Mouse (Mus musculus): ENCODE measurements around the gene Crybg2. TPM values are rescaled to one million over a fixed set of nuclear protein-coding genes. Genes with fewer than 3 reads are reported as not detected.

Gene Crybg2
- total and polyA plus RNA-seq, 2 experiments from 2014 or later = 0.08 TPM; not detected in 1

DNA sequence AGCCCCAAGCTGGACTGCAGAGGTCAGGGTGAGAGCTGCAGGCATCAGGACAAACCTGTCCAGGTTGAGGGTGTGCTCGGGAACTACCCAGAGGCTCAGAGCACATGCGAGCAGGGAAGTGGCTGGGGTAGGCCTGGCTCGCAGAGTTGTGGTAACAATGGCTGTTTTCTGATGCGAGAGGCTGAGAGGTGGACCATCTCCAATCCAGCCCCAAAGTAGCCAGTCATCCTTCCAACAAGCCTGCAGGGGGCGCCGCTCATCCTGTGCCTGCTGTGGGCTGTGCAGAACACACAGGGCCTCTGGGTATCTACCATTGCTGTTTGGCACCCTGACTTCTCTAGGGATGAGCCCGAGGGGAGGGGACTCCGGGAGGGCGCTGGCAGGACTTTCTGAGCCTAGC lies 59.0 kb downstream of the Crybg2 start:
- no peak for DNase-seq (ENCODE audit: low spot score)
- Histone ChIP-seq H3K9ac (replicated peaks; ENCODE audit: low read depth, low read length) (no peak overlapping the region), H3K4me3 (ENCODE audit: low read depth, low read length) (no peak overlapping the region), H3K36me3 (replicated peaks; ENCODE audit: control insufficient read depth, insufficient read depth, low read length) (no peaks in the 10 kb centered on the region), H3K27ac (ENCODE audit: low read depth) (no peak overlapping the region; the same call in 1 of the 2 replicates), H3K9me3 (replicated peaks; ENCODE audit: control insufficient read depth, low read length) (no peaks in the 10 kb centered on the region), H3K4me2 (ENCODE audit: low read depth, low read length) (no peak overlapping the region), H3K4me1 (ENCODE audit: control insufficient read depth, insufficient read depth) (0 out of 2 replicates have a peak, but pooled peaks cover 2% of the 10 kb centered on the region), H3K27me3 (ENCODE audit: control insufficient read depth, insufficient read depth, low read length) (no peaks in the 10 kb centered on the region)
- TF ChIP-seq EP300 (IDR thresholded peaks at IDR 0.05; ENCODE audit: low read depth) = no peak
- peak; percentile 36 for TF ChIP-seq CTCF (IDR thresholded peaks at IDR 0.05; ENCODE audit: low read depth)
- ATAC-seq (ENCODE audit: insufficient read depth, low read depth) = no peak
- 59% methylated on average over 9 of the region's 9 CpGs for WGBS

DNA sequence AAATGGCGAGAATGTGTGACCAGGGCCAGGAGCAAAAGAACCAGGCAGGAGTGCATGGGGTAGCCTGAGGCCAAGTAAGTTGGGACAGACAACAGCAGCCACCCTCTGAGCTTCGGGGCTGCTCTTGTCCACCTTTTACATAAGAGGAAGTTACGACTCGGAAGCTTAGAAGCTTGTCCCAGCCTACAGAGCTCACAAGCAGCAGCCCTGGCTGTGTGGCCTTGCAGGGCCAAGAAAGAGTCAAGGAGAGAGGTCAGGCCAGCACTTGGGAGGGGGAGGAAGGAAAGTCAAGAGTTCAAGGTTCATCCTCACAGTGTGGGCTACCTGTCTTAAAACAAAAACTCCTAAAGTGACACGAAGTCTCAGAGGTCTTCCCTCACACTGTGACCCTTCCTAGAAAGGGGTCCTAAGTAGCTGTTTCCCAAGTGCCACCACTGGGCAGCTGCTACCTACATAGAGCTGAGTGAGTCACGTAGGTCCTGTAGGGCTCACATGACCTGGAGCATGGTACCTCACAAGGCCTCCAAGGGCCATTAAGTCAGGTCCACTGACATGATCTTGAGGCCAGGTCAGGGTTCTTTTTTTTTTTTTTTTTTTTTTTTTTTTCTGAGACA lies 59.7 kb downstream of the Crybg2 start:
- Histone ChIP-seq H3K9ac (replicated peaks; ENCODE audit: low read depth, low read length) (no peak overlapping the region), H3K9me3 (replicated peaks; ENCODE audit: control insufficient read depth, low read length) (no peaks in the 10 kb centered on the region), H3K27me3 (ENCODE audit: control insufficient read depth, insufficient read depth, low read length) (no peaks in the 10 kb centered on the region), H3K4me3 (ENCODE audit: low read depth, low read length) (no peak overlapping the region), H3K36me3 (replicated peaks; ENCODE audit: control insufficient read depth, insufficient read depth, low read length) (no peaks in the 10 kb centered on the region), H3K27ac (ENCODE audit: low read depth) (no peak overlapping the region), H3K4me1 (ENCODE audit: control insufficient read depth, insufficient read depth) (0 out of 2 replicates have a peak, but pooled peaks cover 2% of the 10 kb centered on the region), H3K4me2 (ENCODE audit: low read depth, low read length) (no peak overlapping the region)
- ATAC-seq (ENCODE audit: insufficient read depth, low read depth) = no peak
- 79% methylated on average over 6 of the region's 6 CpGs for WGBS
- no peak for DNase-seq (ENCODE audit: low spot score)
- TF ChIP-seq EP300 (IDR thresholded peaks at IDR 0.05; ENCODE audit: low read depth) (no peak), CTCF (IDR thresholded peaks at IDR 0.05; ENCODE audit: low read depth) (no peak)

DNA sequence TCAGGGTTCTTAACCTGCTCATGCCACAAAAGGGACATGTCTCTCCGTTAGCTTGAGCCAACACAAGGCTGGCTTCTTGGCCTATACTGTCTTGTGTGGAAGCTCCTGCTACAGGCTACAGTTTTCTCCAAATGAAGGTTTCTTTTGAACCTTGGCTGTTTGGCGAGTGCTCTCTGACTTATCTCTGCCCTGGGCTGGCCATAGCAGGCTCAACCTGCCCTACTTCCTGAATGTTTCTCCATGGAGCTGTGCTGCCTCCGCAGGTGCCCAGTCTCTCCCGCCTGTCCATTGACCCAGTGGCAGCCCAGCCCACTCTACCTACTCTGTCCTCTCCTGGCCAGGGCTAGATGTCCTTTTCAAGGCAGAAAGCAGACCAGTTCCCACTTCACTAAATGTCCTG lies 60.3 kb downstream of the Crybg2 start:
- Histone ChIP-seq H3K4me3 (ENCODE audit: low read depth, low read length) (no peak overlapping the region), H3K36me3 (replicated peaks; ENCODE audit: control insufficient read depth, insufficient read depth, low read length) (no peaks in the 10 kb centered on the region), H3K4me2 (ENCODE audit: low read depth, low read length) (no peak overlapping the region), H3K4me1 (ENCODE audit: control insufficient read depth, insufficient read depth) (0 out of 2 replicates have a peak, but pooled peaks cover 2% of the 10 kb centered on the region), H3K9me3 (replicated peaks; ENCODE audit: control insufficient read depth, low read length) (no peaks in the 10 kb centered on the region), H3K27ac (ENCODE audit: low read depth) (no peak overlapping the region; the same call in 1 of the 2 replicates), H3K27me3 (ENCODE audit: control insufficient read depth, insufficient read depth, low read length) (no peaks in the 10 kb centered on the region), H3K9ac (replicated peaks; ENCODE audit: low read depth, low read length) (no peak overlapping the region)
- WGBS = 67% methylated on average over 4 of the region's 4 CpGs
- ATAC-seq (ENCODE audit: insufficient read depth, low read depth) (no peak), DNase-seq (ENCODE audit: low spot score) (no peak)
- TF ChIP-seq EP300 (IDR thresholded peaks at IDR 0.05; ENCODE audit: low read depth) = no peak
- no peak for TF ChIP-seq CTCF (IDR thresholded peaks at IDR 0.05; ENCODE audit: low read depth)

- no peaks in the 10 kb centered on the region for H3K9me3 ChIP-seq (replicated peaks; ENCODE audit: control insufficient read depth, low read length)
- 57% methylated on average over 4 of the region's 4 CpGs for WGBS
- no peaks in the 10 kb centered on the region for H3K27me3 ChIP-seq (ENCODE audit: control insufficient read depth, insufficient read depth, low read length)
- H3K27ac ChIP-seq (ENCODE audit: low read depth) = peak overlapping the region; percentile 44; the same call in 1 of the 2 replicates
- H3K36me3 ChIP-seq (replicated peaks; ENCODE audit: control insufficient read depth, insufficient read depth, low read length) = no peaks in the 10 kb centered on the region
- ATAC-seq (ENCODE audit: insufficient read depth, low read depth) = no peak
- TF ChIP-seq EP300 (IDR thresholded peaks at IDR 0.05; ENCODE audit: low read depth) (no peak), CTCF (IDR thresholded peaks at IDR 0.05; ENCODE audit: low read depth) (no peak)
- H3K4me1 ChIP-seq (ENCODE audit: control insufficient read depth, insufficient read depth) = 0 out of 2 replicates have a peak, but pooled peaks cover 2% of the 10 kb centered on the region
- no peak overlapping the region for H3K9ac ChIP-seq (replicated peaks; ENCODE audit: low read depth, low read length)
- H3K4me3 ChIP-seq (ENCODE audit: low read depth, low read length) = no peak overlapping the region
- no peak overlapping the region for H3K4me2 ChIP-seq (ENCODE audit: low read depth, low read length)
- DNase-seq (ENCODE audit: low spot score) = no peak
Measured at GRCm38 (mm10) chr4:134121571-134121970, 61.0 kb downstream of the Crybg2 start.

- H3K27me3 ChIP-seq (ENCODE audit: control insufficient read depth, insufficient read depth, low read length) = no peaks in the 10 kb centered on the region
- H3K27ac ChIP-seq (ENCODE audit: low read depth) = peak overlapping the region; percentile 33; the same call in 1 of the 2 replicates
- ATAC-seq (ENCODE audit: insufficient read depth, low read depth) = no peak
- no peak overlapping the region for H3K4me3 ChIP-seq (ENCODE audit: low read depth, low read length)
- TF ChIP-seq CTCF (IDR thresholded peaks at IDR 0.05; ENCODE audit: low read depth) (no peak), EP300 (IDR thresholded peaks at IDR 0.05; ENCODE audit: low read depth) (no peak)
- H3K4me2 ChIP-seq (ENCODE audit: low read depth, low read length) = no peak overlapping the region
- DNase-seq (ENCODE audit: low spot score) = no peak
- H3K36me3 ChIP-seq (replicated peaks; ENCODE audit: control insufficient read depth, insufficient read depth, low read length) = no peaks in the 10 kb centered on the region
- 0 out of 2 replicates have a peak, but pooled peaks cover 2% of the 10 kb centered on the region for H3K4me1 ChIP-seq (ENCODE audit: control insufficient read depth, insufficient read depth)
- H3K9me3 ChIP-seq (replicated peaks; ENCODE audit: control insufficient read depth, low read length) = no peaks in the 10 kb centered on the region
- 34% methylated on average over 3 of the region's 3 CpGs for WGBS
- no peak overlapping the region for H3K9ac ChIP-seq (replicated peaks; ENCODE audit: low read depth, low read length)
Measured at GRCm38 (mm10) chr4:134122281-134122680, 61.7 kb downstream of the Crybg2 start.

DNA sequence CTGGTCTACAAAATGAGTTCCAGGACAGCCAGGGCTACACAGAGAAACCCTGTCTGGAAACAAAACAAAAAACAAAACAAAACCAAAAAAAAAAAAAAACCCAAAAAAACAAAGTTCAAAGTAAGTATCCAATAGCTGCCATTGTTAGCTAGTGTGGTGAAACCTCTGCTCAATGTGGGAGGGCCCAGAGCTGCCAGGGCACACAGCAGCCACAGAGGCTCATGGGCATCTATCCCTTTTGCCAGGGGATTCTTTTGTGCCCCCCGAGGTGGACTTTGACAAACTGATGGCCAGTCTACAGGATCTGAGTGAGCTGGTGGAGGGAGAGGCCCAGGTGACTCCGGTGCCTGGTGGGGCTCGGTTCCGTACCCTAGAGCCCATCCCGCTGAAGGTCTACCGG lies 62.5 kb downstream of the Crybg2 start:
- Histone ChIP-seq H3K27me3 (ENCODE audit: control insufficient read depth, insufficient read depth, low read length) (no peaks in the 10 kb centered on the region), H3K4me1 (ENCODE audit: control insufficient read depth, insufficient read depth) (peaks cover 9% of the 10 kb centered on the region; the same call in 1 of the 2 replicates), H3K9ac (replicated peaks; ENCODE audit: low read depth, low read length) (no peak overlapping the region), H3K27ac (ENCODE audit: low read depth) (no peak overlapping the region), H3K9me3 (replicated peaks; ENCODE audit: control insufficient read depth, low read length) (no peaks in the 10 kb centered on the region), H3K36me3 (replicated peaks; ENCODE audit: control insufficient read depth, insufficient read depth, low read length) (no peaks in the 10 kb centered on the region), H3K4me2 (ENCODE audit: low read depth, low read length) (no peak overlapping the region), H3K4me3 (ENCODE audit: low read depth, low read length) (no peak overlapping the region)
- ATAC-seq (ENCODE audit: insufficient read depth, low read depth) = no peak
- WGBS = 94% methylated on average over 6 of the region's 6 CpGs
- TF ChIP-seq CTCF (IDR thresholded peaks at IDR 0.05; ENCODE audit: low read depth) (no peak), EP300 (IDR thresholded peaks at IDR 0.05; ENCODE audit: low read depth) (no peak)
- no peak for DNase-seq (ENCODE audit: low spot score)
